Mouse (Mus musculus) bone marrow, adult 2 months (tissue): ENCODE measurements at regions not wholly inside any gene's neighbourhood (a gene's known extent, or its start where the extent isn't known, plus 50 kb on each side); places are given as distances from the start of the nearest gene placed in this dataset.

Experiments used
- H3K27ac ChIP-seq: fragments of 200-500 bp; 2 replicates; pipeline ENCODE4 v1.5.1; 2012; ENCODE audit warnings: low read depth, mild to moderate bottlenecking, control low read depth, inconsistent platforms, low read length; ENCODE audit not compliant: control insufficient read depth, poor library complexity, insufficient read depth
- H3K4me1 ChIP-seq: fragments of 200-500 bp; 2 replicates; pipeline ENCODE4 v1.6.1; 2011; ENCODE audit warnings: low read length; ENCODE audit not compliant: control insufficient read depth, insufficient read depth
- H3K4me3 ChIP-seq: fragments of 200-500 bp; replicated peaks from 2 replicates; pipeline ENCODE3; 2011; ENCODE audit warnings: mild to moderate bottlenecking, low read depth, low read length, control low read depth; ENCODE audit not compliant: control insufficient read depth
- CTCF ChIP-seq: fragments of 200-500 bp; IDR thresholded peaks from 2 replicates; pipeline ENCODE4 v1.5.1; 2011; ENCODE audit warnings: low read length, control low read depth; ENCODE audit not compliant: control insufficient read depth, insufficient read depth
- POLR2A ChIP-seq: fragments of 200-500 bp; IDR thresholded peaks from 2 replicates; pipeline ENCODE4 v1.6.1; 2011; ENCODE audit warnings: low read depth, mild to moderate bottlenecking, control low read depth, low read length, borderline replicate concordance; ENCODE audit not compliant: control insufficient read depth
- WGBS: fragments of 180-500 bp; shearing (Covaris S2); methylation state at CpG from one replicate; pipeline ENCODE4 v1.1.7; 2018; 5-methylcytosine and 5-hydroxymethylcytosine counted together

GRCm38 (mm10) chr14:48376112-48376511 is 69.8 kb upstream of the Tmem260 start:
- 40% methylated on average over 5 of the region's 5 CpGs for WGBS
- no peak for TF ChIP-seq POLR2A
- TF ChIP-seq CTCF, result no peak
- H3K4me3 ChIP-seq, result no peak overlapping the region
- no peaks in the 10 kb centered on the region for H3K4me1 ChIP-seq
- no peak overlapping the region for H3K27ac ChIP-seq
